Mouse (Mus musculus): ENCODE data around the gene Btbd1. TPM values are rescaled to one million over a fixed set of nuclear protein-coding genes. Genes with fewer than 3 reads are reported as not detected.

Btbd1 gene
- total RNA-seq, 2 experiments from 2014 or later: 135 to 138 TPM

DNA sequence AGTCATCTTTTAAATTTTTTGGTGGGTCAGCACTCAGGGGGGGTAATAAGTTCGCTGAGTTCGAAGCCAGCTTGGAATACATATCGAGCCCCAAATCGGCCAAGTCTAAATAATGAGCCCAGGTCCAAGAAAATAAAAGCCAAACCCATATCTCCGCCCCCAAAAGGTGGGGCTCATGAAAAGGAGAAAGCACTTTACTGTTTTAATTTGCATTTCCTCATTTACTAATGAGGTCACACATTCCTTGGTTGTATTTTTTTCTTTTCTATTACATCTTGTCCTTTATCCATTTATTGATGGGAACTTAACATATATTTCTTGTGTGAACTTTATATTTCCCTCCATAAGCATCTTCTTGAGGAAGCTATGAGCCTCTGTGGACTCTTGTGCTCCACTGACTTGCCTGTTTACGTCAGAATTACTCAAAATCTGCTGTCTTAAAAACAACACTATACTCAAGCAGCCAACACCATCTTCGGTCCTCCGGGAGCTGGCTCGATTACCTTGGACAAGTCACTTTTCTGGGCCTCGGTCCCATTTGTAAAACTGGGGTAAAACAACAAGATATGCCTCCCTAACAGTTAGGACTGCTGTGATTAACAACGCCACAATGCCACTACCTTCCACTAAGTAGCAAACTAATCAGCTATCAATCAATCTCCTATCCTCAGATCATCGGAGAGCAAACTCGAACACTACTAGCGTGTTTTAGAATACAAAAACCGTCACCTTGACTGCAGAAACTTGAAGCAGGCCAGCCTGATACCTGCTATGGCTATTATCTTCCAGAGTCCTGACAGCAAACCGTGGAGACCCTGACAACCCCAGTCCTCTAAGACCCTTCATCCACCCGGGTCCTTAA, 1.2 kb downstream of the Btbd1 start:
- DNase-seq (ENCODE audit: extremely low spot score in 1 of 2, low spot score in 2 of 2): no peak

DNA sequence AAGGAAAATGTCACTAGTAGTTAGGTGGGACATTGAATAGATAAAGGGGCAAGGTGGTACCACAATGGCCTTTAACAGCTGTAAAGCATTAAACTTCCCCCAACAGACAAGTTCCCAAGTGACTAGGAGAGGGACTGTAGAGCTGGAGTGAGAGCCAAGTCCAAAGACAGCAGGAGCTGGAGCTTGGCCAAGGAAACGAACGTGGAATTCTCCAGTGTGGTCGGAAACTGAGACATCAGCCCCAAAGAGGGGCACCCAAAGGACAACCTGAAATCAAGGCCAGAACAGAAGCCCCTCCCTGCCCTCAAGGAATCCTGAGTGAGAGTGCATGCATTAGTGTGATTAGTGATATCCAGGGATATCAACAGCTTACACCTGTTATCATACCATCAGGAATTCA, 3.9 kb downstream of the Btbd1 start:
- intact Hi-C loops (cut with DNase I): loop anchor here (10.0 kb wide), 1 partner anchor 109 kb away; the partner anchor contains the start of gene Hdgfl3
- peak in 1 of 2 experiments; percentile 66 for DNase-seq (ENCODE audit: extremely low spot score in 1 of 2, low spot score in 2 of 2)

More for the DNA sequence above, 1.2 kb downstream of the Btbd1 start:
- intact Hi-C loops (cut with DNase I): loop anchor here (10.0 kb wide), 1 partner anchor 107 kb away; the partner anchor contains the start of gene Hdgfl3

DNA sequence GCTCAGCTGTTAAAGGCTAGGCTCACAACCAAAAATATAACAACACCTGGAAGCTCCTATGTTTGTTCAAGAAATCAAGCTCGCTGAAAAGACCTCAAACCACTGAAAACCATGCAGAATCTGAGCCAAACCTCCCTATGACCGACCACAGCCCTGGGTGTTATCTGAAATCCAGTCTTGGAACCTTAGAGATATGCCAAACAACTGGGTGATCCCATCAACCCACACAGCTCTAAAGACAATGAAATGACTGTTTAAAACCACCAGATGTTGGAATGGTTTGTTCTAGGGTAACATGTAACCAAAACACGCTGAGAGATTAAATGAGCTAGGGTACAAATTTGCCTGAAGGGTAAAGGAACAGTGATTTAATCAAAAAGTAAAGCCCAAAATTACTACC, 4.3 kb downstream of the Btbd1 start:
- no peak for DNase-seq (ENCODE audit: extremely low spot score in 1 of 2, low spot score in 2 of 2)
- intact Hi-C loops (cut with DNase I): loop anchor here (10.0 kb wide), 1 partner anchor 110 kb away; the partner anchor contains the start of gene Hdgfl3

DNA sequence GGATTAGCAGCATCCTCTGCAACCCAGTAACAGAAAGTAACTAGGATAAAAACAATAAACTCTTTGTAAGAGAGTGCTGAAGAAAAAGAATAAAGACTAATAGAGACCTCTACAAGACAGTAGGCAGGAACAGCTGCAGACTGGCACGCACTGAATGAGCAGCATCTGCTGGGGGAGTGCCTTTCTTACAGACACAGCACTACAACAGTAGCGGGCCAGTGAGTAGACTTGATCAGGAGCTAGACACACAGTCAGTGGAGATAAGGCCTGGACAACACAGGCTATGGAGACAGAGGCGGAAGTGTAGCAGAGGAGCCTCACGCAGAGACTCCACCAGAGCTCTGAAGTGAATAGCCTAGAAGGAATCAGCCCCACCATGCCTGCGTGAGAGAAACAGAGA, 23.2 kb downstream of the Btbd1 start:
- DNase-seq (ENCODE audit: extremely low spot score in 1 of 2, low spot score in 2 of 2): no peak
- intact Hi-C loops (cut with DNase I): no loop called here

DNA sequence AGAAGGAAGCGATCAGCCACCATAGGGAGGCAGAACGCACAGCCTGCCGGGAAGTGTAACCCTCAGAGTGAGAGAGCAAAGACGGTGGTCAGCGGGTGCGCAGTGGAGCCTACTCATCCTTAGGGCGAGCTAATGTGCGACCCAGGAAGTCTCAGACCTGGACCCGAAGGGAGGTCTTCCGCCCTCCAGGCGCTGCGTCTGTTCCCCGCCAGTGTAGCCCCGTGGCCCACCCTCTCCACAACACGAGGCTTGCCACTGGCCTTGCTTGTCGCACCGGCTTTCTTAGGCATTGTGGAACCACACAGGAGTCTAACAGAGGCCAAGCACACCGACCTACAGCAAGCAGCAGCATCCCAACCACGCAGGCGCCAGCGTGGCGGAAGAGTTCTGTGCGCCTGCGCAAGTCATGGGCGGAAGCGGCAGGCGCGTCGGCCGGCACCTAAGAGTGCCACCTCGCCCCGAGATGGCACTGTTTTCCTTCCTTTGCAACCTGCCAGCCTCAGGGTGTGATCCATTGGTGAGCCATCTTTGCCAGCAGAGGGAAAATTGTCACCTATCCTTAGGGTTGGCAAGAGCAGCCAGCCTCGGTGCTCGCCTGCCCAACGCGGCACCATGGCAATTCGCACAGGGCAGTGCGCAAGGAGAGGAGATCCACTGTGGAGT, 40.0 kb downstream of the Btbd1 start, which contains the start of gene 3110040N11Rik:
3110040N11Rik (minus strand) TSS at position 384 of the 663 bp plus-strand sequence.
- intact Hi-C loops (cut with DNase I): loop anchor here (10.0 kb wide), 1 partner anchor 394 kb away; no protein-coding TSS in a partner anchor
- peak; percentile 76 to 90 for DNase-seq (ENCODE audit: extremely low spot score in 1 of 2, low spot score in 2 of 2)

DNA sequence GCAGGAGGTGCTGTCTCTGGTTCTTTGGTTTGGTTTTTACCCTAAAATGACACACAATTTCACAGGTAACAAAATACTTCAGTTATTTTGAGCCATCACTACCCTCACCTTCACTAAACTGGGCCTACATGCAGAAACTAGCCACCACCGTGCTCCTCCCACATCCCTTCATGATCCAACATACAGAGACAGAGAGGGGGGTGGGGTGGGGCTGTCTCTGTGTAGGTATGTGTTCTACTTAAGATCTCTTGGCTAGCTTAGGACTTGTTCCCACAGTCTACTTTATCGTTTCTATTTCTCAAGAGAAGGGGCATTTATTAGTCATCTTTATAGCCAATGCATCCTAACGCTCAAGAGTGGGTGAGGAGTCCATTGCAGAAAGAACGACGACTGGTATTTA, 40.7 kb downstream of the Btbd1 start:
- DNase-seq (ENCODE audit: extremely low spot score in 1 of 2, low spot score in 2 of 2): peak in 1 of 2 experiments; percentile 45

DNA sequence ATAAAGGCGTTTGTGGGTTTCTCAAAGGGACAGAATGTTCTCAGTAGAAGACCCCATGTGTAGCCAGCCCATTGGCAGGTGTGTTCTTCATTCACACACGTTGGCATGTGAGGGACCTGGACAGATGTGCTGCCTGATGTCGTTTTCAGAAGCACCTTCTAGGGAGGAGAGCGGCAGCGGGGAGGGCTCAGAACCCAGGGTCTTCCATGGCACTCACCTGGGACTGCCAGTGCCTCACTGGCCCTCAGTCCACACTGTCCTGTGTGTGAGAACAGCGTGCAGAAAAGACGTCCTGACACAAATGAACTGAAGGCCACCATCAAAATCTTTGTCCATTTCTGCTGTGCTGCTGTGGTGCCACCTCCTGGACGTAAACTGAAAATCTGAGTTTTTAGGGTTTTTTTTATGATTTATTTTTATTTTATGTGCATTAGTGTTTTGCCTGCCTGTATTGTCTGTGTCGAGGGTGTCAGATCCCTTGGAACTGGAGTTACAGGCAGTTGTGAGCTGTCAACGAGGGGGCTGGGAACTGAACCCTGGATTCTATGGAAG, 51.5 kb downstream of the Btbd1 start:
- no peak for DNase-seq (ENCODE audit: extremely low spot score in 1 of 2, low spot score in 2 of 2)
- intact Hi-C loops (cut with DNase I): loop anchor here (5.0 kb wide), 1 partner anchor 320 kb away; the partner anchor contains the start of gene Cpeb1

More for the DNA sequence above, 40.7 kb downstream of the Btbd1 start:
- intact Hi-C loops (cut with DNase I): loop anchor here (10.0 kb wide), 1 partner anchor 394 kb away; no protein-coding TSS in a partner anchor

DNA sequence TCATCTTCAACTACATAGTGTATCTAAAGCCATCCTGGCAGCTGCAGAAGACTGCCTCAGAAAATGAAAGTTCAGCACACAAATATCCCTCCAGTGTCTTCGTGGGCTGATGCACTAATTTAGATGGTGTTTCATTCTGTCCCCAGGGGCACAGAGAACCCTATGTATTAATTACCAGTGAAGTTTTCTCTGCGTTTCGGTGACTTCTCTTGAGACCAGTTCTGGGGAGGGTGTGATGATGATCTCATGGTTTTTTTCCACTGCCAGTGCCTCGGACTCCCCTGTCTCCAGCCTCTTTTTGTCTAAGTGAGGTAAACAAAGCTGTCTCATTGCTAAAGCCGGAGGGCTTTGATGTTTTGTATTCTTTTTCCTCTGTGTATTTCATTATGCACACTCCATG, 53.9 kb downstream of the Btbd1 start:
- intact Hi-C loops (cut with DNase I): loop anchor here (5.0 kb wide), 1 partner anchor 318 kb away; the partner anchor contains the start of gene Cpeb1
- DNase-seq (ENCODE audit: extremely low spot score in 1 of 2, low spot score in 2 of 2): no peak

DNA sequence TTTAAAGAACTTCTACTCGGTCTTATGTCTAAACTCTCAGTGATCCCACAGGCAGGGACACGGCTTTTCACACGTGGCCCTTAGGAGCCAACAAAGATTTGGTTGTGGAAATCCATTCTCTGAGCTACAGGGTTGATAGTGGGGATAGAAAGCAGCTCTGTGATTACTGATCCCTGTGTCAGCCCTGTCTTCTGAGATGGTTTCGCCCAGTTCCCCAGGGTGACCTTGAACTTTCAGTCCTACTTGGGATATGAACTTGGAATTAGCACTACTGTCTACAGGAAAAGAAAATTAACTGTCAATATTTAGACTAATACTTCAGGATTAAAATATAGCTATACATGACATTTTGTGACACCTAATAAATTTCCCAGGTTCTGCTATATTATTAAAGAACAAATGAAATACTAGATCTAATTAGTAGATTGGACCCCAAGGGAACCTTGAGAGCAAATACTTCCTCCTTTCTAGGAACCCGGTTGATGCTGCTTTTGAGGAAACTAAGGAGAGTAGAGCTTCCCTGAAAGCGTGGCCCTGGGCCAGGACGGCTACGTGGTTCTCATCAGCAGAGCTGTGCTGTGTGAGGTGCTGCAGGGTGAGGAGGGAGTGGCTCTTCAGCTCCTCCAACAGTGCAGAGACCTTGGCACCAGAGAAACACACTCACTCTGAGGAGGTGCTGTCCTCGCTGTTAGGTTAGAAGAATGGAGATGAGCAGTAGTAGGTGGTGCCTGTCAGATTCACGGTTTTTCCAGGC, 56.3 kb downstream of the Btbd1 start:
- intact Hi-C loops (cut with DNase I): no loop called here
- no peak for DNase-seq (ENCODE audit: extremely low spot score in 1 of 2, low spot score in 2 of 2)

DNA sequence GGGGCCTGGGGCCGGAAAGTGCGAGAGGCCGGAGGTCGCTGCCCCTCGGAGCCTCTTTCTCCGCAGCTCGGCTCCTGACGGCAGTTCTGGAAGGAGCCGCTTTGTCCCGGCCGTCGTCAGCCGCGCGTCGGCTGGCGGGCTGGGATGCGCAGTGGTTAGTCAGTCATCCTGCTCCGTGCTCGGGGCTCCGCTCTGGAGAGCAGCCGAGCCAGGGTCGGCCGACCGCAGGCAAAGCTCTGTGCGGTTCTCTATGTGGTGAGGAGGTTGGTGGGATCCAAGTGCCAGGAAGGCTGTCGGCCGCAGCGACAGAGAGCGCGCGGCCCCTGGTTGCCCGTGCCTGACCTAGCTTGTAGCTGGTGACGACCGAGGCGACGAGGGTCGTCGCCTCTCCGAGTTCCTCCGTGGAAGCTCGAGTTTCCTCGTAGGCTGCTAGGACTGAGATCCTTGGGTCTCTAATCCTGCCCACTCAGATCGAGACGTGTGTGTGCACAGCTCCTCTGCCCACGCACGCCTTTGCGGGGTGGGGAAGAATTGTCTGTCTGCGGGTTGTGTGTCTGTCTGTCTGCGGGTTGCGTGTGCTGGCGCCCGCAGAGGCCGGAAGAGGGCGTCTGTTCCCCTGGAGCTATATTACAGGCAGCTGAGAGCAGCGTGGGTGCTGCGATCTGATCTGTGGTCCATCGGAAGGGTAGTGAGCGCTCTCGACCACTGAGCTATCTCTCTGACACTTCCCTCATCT, 66.0 kb downstream of the Btbd1 start:
- DNase-seq (ENCODE audit: extremely low spot score in 1 of 2, low spot score in 2 of 2): peak in 1 of 2 experiments; percentile 63
- intact Hi-C loops (cut with DNase I): loop anchor here (5.0 to 10.0 kb wide), 2 partner anchors 111 to 188 kb away; partner anchors contain the start of gene Whamm

DNA sequence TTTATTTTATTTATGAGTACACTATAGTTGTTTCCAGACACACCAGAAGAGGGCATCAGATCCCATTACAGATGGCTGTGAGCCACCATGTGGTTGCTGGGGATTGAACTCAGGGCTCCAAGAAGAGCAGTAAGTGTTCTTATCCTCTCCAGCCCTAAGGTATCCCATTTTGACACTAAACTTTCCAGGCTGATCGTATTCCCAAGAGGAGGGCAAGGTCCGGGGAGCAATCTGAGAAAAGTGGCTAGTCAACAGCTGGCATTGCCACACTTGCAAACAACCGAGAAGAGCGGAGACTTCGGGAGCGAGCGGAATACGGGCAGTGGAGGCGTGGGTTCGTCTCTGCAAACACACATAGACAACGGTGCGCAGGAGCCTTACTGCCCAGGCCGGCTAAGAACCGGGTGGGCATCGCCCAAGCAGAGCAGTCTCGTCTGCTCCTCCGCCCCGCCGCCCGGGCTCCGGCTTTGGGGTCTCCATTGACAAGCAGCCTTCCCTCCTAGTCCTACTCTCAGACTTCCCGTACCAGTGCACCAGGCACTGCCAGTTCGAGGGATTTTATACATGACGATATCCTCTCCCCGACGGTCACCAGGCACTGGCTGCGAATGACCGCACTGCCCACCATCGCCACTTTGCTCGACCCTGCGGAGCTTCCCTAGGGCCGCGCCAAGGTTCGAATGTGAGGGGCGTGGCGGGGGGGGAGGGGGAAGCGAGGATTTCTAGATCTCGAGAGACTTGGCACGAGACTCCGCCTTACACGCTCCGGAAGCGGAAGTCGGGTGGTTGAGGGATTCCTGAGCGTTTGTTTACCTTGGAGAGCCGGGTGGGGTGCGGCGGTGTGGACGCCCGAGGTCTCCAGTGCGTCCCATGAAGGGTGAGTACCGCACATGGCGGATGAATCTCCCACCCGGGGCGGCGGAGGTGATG, 66.8 kb downstream of the Btbd1 start, which contains the start of gene Ramac:
Ramac (plus strand) TSS at position 746 of the 930 bp plus-strand sequence.
- peak; percentile 88 to 94 for DNase-seq (ENCODE audit: extremely low spot score in 1 of 2, low spot score in 2 of 2)
- intact Hi-C loops (cut with DNase I): loop anchor here (5.0 to 10.0 kb wide), 2 partner anchors 110 to 188 kb away; partner anchors contain the start of gene Whamm

DNA sequence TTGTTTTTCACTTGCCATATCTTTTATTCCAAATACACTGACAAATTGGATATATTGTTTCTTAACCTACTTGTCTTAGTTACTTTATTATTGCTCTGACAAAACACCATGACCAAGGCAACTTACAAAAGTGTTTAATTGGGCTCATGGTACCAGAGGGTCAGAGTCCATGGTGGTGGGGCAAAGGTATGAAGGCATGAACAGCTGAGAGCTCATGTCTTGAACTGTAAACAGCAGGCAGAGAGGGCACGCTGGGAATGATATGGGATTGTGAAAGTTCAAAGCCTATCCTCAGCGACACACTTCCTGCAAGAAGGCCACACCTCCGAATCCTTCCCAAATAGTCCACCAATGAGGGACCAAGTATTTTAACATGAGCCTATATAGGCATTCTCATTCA, 81.3 kb downstream of the Btbd1 start:
- intact Hi-C loops (cut with DNase I): no loop called here
- DNase-seq (ENCODE audit: extremely low spot score in 1 of 2, low spot score in 2 of 2): no peak

DNA sequence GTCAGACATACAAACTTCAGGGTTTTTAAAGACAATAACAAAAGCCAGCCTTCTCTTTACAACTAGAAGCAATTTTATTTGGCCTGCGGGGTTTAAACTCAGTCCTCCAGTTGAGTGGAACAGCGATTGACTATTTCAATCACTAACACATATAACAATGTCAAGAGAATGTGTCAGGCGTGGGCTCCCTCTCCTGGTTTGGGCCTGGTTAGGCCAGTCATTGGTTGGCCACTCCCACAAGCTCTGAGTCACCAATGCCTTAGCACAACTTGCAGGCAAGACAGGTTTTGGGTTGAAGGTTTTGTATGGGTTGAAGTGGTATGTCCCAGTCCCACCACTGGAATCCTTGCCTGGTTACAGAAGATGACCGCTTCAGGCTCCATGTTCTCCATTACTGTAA, 85.1 kb downstream of the Btbd1 start:
- DNase-seq (ENCODE audit: extremely low spot score in 1 of 2, low spot score in 2 of 2): no peak
- intact Hi-C loops (cut with DNase I): no loop called here

All from left cerebral cortex, postnatal 10 days (tissue).